Mouse (Mus musculus) layer of hippocampus, adult 9-11 months (tissue): ENCODE results near the gene Borcs6.
A peak's percentile ranks its signal among the peaks of the same experiment; 100 is the strongest.

Source experiments
- DNase-seq: peaks from one replicate; pipeline ENCODE4 v3.0.0; 2022

Borcs6 gene

GRCm38 (mm10) chr11:69103531-69104435 is 44.3 kb downstream of the Borcs6 start:
- DNase-seq: no peak

GRCm38 (mm10) chr11:69104487-69104886 is 45.0 kb downstream of the Borcs6 start:
- no peak for DNase-seq

GRCm38 (mm10) chr11:69105227-69105626 is 45.7 kb downstream of the Borcs6 start:
- no peak for DNase-seq

GRCm38 (mm10) chr11:69105796-69106195 is 46.3 kb downstream of the Borcs6 start:
- DNase-seq: no peak

DNA sequence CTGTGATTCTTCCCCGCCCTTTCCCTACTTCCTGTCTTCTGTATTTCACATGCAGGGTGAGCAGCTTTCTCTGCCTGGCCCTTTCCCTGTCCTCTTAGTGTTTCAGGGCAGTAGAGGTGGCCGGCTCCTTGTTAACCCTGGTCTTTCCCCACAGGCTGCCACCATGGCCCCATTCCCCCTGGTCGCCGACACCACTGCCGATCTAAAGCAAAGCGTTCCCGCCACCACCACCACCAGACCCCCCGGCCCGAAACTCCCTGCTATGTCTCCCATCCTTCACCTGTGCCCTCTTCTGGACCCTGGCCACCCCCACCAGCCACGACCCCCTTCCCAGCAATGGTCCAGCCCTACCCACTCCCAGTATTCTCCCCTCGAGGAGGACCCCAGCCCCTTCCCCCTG is 46.8 kb downstream of the Borcs6 start:
- no peak for DNase-seq

DNA sequence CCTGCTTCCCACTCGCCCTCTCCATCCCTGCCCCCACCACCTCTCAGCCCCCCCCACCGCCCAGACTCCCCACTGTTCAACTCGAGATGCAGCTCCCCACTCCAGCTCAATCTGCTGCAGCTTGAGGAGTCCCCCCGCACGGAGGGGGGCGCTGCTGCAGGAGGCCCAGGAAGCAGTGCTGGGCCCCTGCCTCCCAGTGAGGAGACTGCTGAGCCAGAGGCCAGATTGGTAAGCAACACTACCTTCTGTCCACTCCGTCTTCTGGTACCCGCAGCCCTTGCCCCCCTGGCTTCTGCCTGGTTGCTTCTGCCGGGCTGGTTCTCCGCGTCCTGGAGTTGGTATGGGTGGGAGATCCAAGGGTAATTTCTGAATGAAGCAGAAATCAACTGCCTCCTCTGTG is 47.3 kb downstream of the Borcs6 start:
- peak; percentile 9 for DNase-seq

DNA sequence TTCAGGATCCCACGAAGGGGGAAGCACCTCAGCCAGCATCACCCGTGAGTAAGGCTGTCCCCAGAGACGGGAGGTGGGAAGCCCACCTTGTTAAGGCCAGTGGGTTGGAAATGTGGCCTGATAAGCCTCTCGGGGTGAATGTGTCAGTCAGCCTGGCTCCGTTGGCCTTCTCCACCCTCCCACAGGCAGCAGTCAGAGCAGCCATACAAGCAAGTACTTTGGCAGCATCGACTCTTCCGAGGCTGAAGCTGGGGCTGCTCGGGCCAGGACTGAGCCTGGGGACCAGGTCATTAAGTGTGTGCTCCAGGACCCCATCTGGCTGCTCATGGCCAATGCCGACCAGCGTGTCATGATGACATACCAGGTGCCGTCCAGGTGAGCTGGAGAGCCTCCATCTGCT is 48.2 kb downstream of the Borcs6 start:
- peak; percentile 10 for DNase-seq

DNA sequence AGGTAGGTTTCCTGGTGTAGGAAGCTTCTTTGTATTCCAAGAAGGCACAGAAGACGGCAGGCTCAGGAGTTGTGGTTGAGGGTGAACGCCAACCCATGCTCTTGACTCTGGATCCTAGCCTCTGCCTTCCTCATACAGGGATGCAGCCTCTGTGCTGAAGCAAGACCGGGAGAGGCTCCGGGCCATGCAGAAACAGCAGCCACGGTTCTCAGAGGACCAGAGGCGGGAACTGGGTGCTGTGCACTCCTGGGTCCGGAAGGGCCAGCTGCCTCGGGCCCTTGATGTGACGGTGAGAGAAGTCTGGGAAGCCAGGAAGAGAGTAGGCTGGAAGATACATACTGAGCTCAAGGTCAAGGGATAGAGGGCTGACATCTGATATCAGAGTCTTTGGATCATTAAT is 48.7 kb downstream of the Borcs6 start:
- no peak for DNase-seq

DNA sequence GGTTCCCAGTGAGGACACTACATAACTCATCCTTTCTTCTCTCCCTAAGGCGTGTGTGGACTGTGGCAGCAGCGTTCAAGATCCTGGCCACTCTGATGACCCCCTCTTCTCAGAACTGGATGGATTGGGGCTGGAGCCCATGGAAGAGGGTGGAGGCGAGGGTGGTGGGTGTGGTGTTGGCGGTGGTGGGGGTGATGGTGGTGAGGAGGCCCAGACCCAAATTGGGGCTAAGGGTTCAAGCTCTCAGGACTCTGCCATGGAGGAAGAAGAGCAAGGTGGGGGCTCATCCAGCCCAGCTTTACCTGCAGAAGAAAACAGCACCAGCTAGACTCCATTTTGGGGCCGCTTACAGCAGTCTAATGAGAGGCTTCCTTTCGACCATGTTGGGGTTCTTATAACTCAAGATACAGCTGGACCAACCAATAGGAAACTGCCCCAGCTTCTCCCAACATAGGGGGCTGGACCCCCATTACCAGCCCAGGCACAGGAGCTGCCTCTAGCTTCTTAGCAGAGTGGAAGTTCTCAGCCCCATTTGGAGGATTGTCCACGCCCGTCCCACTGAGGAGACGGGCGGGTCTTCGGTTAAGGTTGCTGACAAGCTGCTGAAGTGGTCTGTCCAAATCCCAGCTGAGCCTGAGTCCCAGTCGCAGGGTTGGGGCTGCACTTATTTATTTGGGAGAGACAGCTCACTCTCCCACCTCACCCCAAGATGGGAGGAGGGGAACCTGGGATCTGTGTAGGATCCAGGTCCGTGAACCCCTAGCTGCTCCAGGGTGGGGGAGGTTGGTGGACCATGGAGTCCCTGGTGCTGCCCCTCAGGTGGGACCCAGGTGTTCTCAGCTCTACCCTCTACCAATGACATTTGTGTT is 49.7 kb downstream of the Borcs6 start:
- peak; percentile 24 for DNase-seq

GRCm38 (mm10) chr11:69110319-69111046 is 51.0 kb downstream of the Borcs6 start:
- peak; percentile 84 for DNase-seq
